Mouse (Mus musculus) skeletal muscle tissue, adult 2 months (tissue): ENCODE results near the gene Tpm1.
A peak's percentile ranks its signal among the peaks of the same experiment; 100 is the strongest.

Source experiments
- DNase-seq: peaks from one replicate; pipeline ENCODE4 v3.0.0-alpha.2; 2012; ENCODE audit warnings: low read depth, low spot score

Tpm1 gene

GRCm38 (mm10) chr9:67049086-67049824, at the start of gene Tpm1:
Gene Tpm1 (minus strand): TSS chr9:67049406.
- DNase-seq = peak; percentile 96

GRCm38 (mm10) chr9:67094371-67094770, 45.2 kb upstream of the Tpm1 start:
- no peak for DNase-seq

- DNase-seq = no peak
Measured at GRCm38 (mm10) chr9:67092210-67092609, 43.0 kb upstream of the Tpm1 start.

- DNase-seq = no peak
Measured at GRCm38 (mm10) chr9:67091598-67091997, 42.4 kb upstream of the Tpm1 start.

GRCm38 (mm10) chr9:67091151-67091550, 41.9 kb upstream of the Tpm1 start:
- no peak for DNase-seq

- peak; percentile 75 for DNase-seq
Measured at GRCm38 (mm10) chr9:67090633-67091045, 41.4 kb upstream of the Tpm1 start.

- no peak for DNase-seq
Measured at GRCm38 (mm10) chr9:67089167-67089566, 40.0 kb upstream of the Tpm1 start.

GRCm38 (mm10) chr9:67083801-67084200, 34.6 kb upstream of the Tpm1 start:
- no peak for DNase-seq

GRCm38 (mm10) chr9:67081688-67082087, 32.5 kb upstream of the Tpm1 start:
- no peak for DNase-seq

GRCm38 (mm10) chr9:67077658-67078319, 28.6 kb upstream of the Tpm1 start:
- DNase-seq = peak; percentile 88

- no peak for DNase-seq
Measured at GRCm38 (mm10) chr9:67077266-67077657, 28.1 kb upstream of the Tpm1 start.

GRCm38 (mm10) chr9:67072182-67072581, 23.0 kb upstream of the Tpm1 start:
- no peak for DNase-seq

- no peak for DNase-seq
Measured at GRCm38 (mm10) chr9:67071596-67071995, 22.4 kb upstream of the Tpm1 start.

GRCm38 (mm10) chr9:67071103-67071502, 21.9 kb upstream of the Tpm1 start:
- DNase-seq = no peak

GRCm38 (mm10) chr9:67066616-67067015, 17.4 kb upstream of the Tpm1 start:
- no peak for DNase-seq

- peak; percentile 95 for DNase-seq
Measured at GRCm38 (mm10) chr9:67059714-67060113, 10.5 kb upstream of the Tpm1 start.

- no peak for DNase-seq
Measured at GRCm38 (mm10) chr9:67058366-67058765, 9.2 kb upstream of the Tpm1 start.

GRCm38 (mm10) chr9:67050736-67051337, 1.6 kb upstream of the Tpm1 start:
- peak; percentile 73 for DNase-seq

- DNase-seq = peak; percentile 50
Measured at GRCm38 (mm10) chr9:67049836-67050235, 630 bp upstream of the Tpm1 start.

GRCm38 (mm10) chr9:67048483-67049085, 622 bp downstream of the Tpm1 start:
- no peak for DNase-seq

GRCm38 (mm10) chr9:67047606-67048482, 1.4 kb downstream of the Tpm1 start:
- peak; percentile 61 for DNase-seq
